Mouse (Mus musculus): ENCODE results near the gene Ptpn21. TPM values are rescaled to one million over a fixed set of nuclear protein-coding genes. Genes with fewer than 3 reads are reported as not detected.
A peak's percentile ranks its signal among the peaks of the same experiment; 100 is the strongest.

Ptpn21 gene
- polyA plus RNA-seq, 1 experiment from 2014 or later: 4.3 TPM

GRCm38 (mm10) chr12:98627392-98628259, 109.6 kb downstream of the Ptpn21 start, which contains the start of gene Spata7:
TSS of gene Spata7 (plus strand) at chr12:98628157.
- ATAC-seq (ENCODE audit: low FRiP score): peak; percentile 94

More at GRCm38 (mm10) chr12:98627392-98628259, 109.6 kb downstream of the Ptpn21 start, which contains the start of gene Spata7:
- H3K27me3 ChIP-seq: no peaks in the 10 kb centered on the region
- peak within 1 kb of the TSS; percentile 58 for H3K4me2 ChIP-seq
- peak within 1 kb of the TSS; percentile 70 for H3K27ac ChIP-seq
- peaks cover 6% of the 10 kb centered on the region for H3K36me3 ChIP-seq
- H3K9ac ChIP-seq: peak within 1 kb of the TSS; percentile 80
- H3K4me3 ChIP-seq: peak within 1 kb of the TSS; percentile 66
- 5% methylated on average over 32 of the region's 32 CpGs for WGBS
- H3K4me1 ChIP-seq (replicated peaks): peaks cover 11% of the 10 kb centered on the region
- H3K9me3 ChIP-seq: no peaks in the 10 kb centered on the region

Other genes starting within 250 kb of the Ptpn21 start
- 39.6 and 43.2 TPM in 2 replicates for gene Kcnk10, start 159.1 kb downstream of the Ptpn21 start, polyA plus RNA-seq (2015; fragmentation: Nextera tagmentation; extraction: Ambion mirVana)
- 30.4 and 31.3 TPM in 2 replicates for gene Spata7, start 109.2 kb downstream of the Ptpn21 start, polyA plus RNA-seq (2015; fragmentation: Nextera tagmentation; extraction: Ambion mirVana)
- gene Zc3h14, start 9.6 kb upstream of the Ptpn21 start, polyA plus RNA-seq (2015; fragmentation: Nextera tagmentation; extraction: Ambion mirVana): 112 and 118 TPM in 2 replicates
- 17.6 and 21.1 TPM in 2 replicates for gene Eml5, start 164.1 kb upstream of the Ptpn21 start, polyA plus RNA-seq (2015; fragmentation: Nextera tagmentation; extraction: Ambion mirVana)
- gene Ttc8, start 183.2 kb upstream of the Ptpn21 start, polyA plus RNA-seq (2015; fragmentation: Nextera tagmentation; extraction: Ambion mirVana): 34.1 and 36.0 TPM in 2 replicates

All from hindbrain, embryonic 13.5 days (tissue).